Mouse (Mus musculus) stomach, embryonic 16.5 days (tissue): ENCODE results near the gene Prpsap1. TPM values are rescaled to one million over a fixed set of nuclear protein-coding genes. Genes with fewer than 3 reads are reported as not detected.
A peak's percentile ranks its signal among the peaks of the same experiment; 100 is the strongest.
"Not testable (repeated sequence)": the region's sequence is repeated elsewhere in the genome, so short reads cannot be mapped to it uniquely, and the experiment has no call there.

Experiments
- ATAC-seq: fragments of 200-750 bp; cut with Nextera tagmentation; 2 replicates; pipeline ENCODE4 v1.8.0; 2017; ENCODE audit warnings: moderate number of reproducible peaks, moderate TSS enrichment; ENCODE audit not compliant: insufficient read depth, low FRiP score
- H3K27ac ChIP-seq: fragments of 300-500 bp; sonication (generic); 2 replicates; pipeline ENCODE4 v1.5.1; 2014; ENCODE audit warnings: low read length
- H3K27me3 ChIP-seq: fragments of 300-500 bp; sonication (generic); 2 replicates; pipeline ENCODE4 v1.6.1; 2014; ENCODE audit warnings: low read length, control low read depth, mixed read lengths; ENCODE audit not compliant: control insufficient read depth, insufficient read depth
- H3K36me3 ChIP-seq: fragments of 300-500 bp; sonication (generic); 2 replicates; pipeline ENCODE4 v1.6.1; 2014; ENCODE audit warnings: low read length; ENCODE audit not compliant: control insufficient read depth, insufficient read depth
- H3K4me1 ChIP-seq: fragments of 300-500 bp; sonication (generic); 2 replicates; pipeline ENCODE4 v1.6.1; 2014; ENCODE audit warnings: low read length, control low read depth, mixed read lengths; ENCODE audit not compliant: control insufficient read depth, insufficient read depth
- H3K4me2 ChIP-seq: fragments of 300-500 bp; sonication (generic); 2 replicates; pipeline ENCODE4 v1.6.1; 2014; ENCODE audit warnings: low read depth, low read length, mixed read lengths
- H3K4me3 ChIP-seq: fragments of 300-500 bp; sonication (generic); replicated peaks from 2 replicates; pipeline ENCODE4 v1.5.1; 2014; ENCODE audit warnings: mild to moderate bottlenecking, low read length
- H3K9ac ChIP-seq: fragments of 300-500 bp; sonication (generic); 2 replicates; pipeline ENCODE4 v1.6.1; 2014; ENCODE audit warnings: low read length
- H3K9me3 ChIP-seq: fragments of 300-500 bp; sonication (generic); replicated peaks from 2 replicates; pipeline ENCODE4 v1.6.1; 2016; ENCODE audit warnings: low read length, control low read depth; ENCODE audit not compliant: control insufficient read depth
- WGBS: fragments of 180-500 bp; shearing (Covaris S2); extraction: QIAGEN DNeasy Blood & Tissue Kit; methylation state at CpG from one replicate; pipeline ENCODE4 v1.1.7; 2014; 5-methylcytosine and 5-hydroxymethylcytosine counted together
- polyA plus RNA-seq: library from polyadenylated mRNA; unstranded; fragments of >200 nt; fragmentation: Nextera tagmentation; extraction: Ambion mirVana; gene quantifications from 2 replicates; pipeline ENCODE4 v1.2.1, GENCODE M21; 2015

The Prpsap1 gene
- polyA plus RNA-seq, 1 experiment from 2014 or later, result 190 TPM

GRCm38 (mm10) chr11:116431428-116432077 is 62.4 kb downstream of the Prpsap1 start:
- Histone ChIP-seq H3K9ac (peak overlapping the region; percentile 60), H3K27me3 (no peaks in the 10 kb centered on the region), H3K4me3 (no peak overlapping the region), H3K4me1 (peaks cover 40% of the 10 kb centered on the region), H3K4me2 (peak overlapping the region; percentile 45), H3K9me3 (no peaks in the 10 kb centered on the region), H3K27ac (peak overlapping the region; percentile 96), H3K36me3 (no peaks in the 10 kb centered on the region)
- no peak for ATAC-seq
- WGBS, result 35% methylated on average over 11 of the region's 11 CpGs

- Histone ChIP-seq H3K4me2 (peak overlapping the region; percentile 45), H3K27me3 (no peaks in the 10 kb centered on the region), H3K27ac (peak overlapping the region; percentile 96), H3K9ac (peak overlapping the region; percentile 60), H3K4me3 (no peak overlapping the region), H3K4me1 (peaks cover 33% of the 10 kb centered on the region), H3K9me3 (no peaks in the 10 kb centered on the region), H3K36me3 (no peaks in the 10 kb centered on the region)
- no peak for ATAC-seq
- 25% methylated on average over 22 of the region's 22 CpGs for WGBS
Measured at GRCm38 (mm10) chr11:116430723-116431427, 63.1 kb downstream of the Prpsap1 start.

- Histone ChIP-seq H3K4me2 (no peak overlapping the region), H3K9me3 (no peaks in the 10 kb centered on the region), H3K36me3 (no peaks in the 10 kb centered on the region), H3K27ac (peak overlapping the region; percentile 96), H3K4me1 (peaks cover 30% of the 10 kb centered on the region), H3K27me3 (no peaks in the 10 kb centered on the region), H3K9ac (no peak overlapping the region), H3K4me3 (no peak overlapping the region)
- 70% methylated on average over 9 of the region's 9 CpGs for WGBS
- ATAC-seq, result no peak
Measured at GRCm38 (mm10) chr11:116429862-116430613, 64.0 kb downstream of the Prpsap1 start.

- Histone ChIP-seq H3K9me3 (no peaks in the 10 kb centered on the region), H3K9ac (peak overlapping the region; percentile 57), H3K4me1 (peaks cover 30% of the 10 kb centered on the region), H3K27ac (peak overlapping the region; percentile 96), H3K4me2 (peak overlapping the region; percentile 40), H3K4me3 (no peak overlapping the region), H3K36me3 (no peaks in the 10 kb centered on the region), H3K27me3 (no peaks in the 10 kb centered on the region)
- 31% methylated on average over 13 of the region's 13 CpGs for WGBS
- peak; percentile 59 for ATAC-seq
Measured at GRCm38 (mm10) chr11:116428872-116429859, 64.8 kb downstream of the Prpsap1 start.

- Histone ChIP-seq H3K27ac (no peak overlapping the region), H3K27me3 (no peaks in the 10 kb centered on the region), H3K9ac (no peak overlapping the region), H3K4me1 (peaks cover 28% of the 10 kb centered on the region), H3K36me3 (no peaks in the 10 kb centered on the region), H3K9me3 (no peaks in the 10 kb centered on the region), H3K4me3 (no peak overlapping the region), H3K4me2 (no peak overlapping the region)
- 68% methylated on average over 6 of the region's 6 CpGs for WGBS
- no peak for ATAC-seq
Measured at GRCm38 (mm10) chr11:116426852-116427575, 67.0 kb downstream of the Prpsap1 start.

- H3K27ac ChIP-seq, H3K27me3 ChIP-seq, H3K4me3 ChIP-seq, H3K9me3 ChIP-seq, H3K9ac ChIP-seq, H3K4me2 ChIP-seq, ATAC-seq, H3K36me3 ChIP-seq: not testable (repeated sequence)
- WGBS, result 77% methylated on average over 11 of the region's 11 CpGs
- H3K4me1 ChIP-seq, result peaks cover 24% of the 10 kb centered on the region
Measured at GRCm38 (mm10) chr11:116426328-116426727, 67.7 kb downstream of the Prpsap1 start.

GRCm38 (mm10) chr11:116424621-116425407 is 69.2 kb downstream of the Prpsap1 start:
- Histone ChIP-seq H3K27me3 (no peaks in the 10 kb centered on the region), H3K9me3 (no peaks in the 10 kb centered on the region), H3K4me3 (no peak overlapping the region), H3K4me1 (peaks cover 11% of the 10 kb centered on the region), H3K4me2 (no peak overlapping the region), H3K9ac (no peak overlapping the region), H3K36me3 (no peaks in the 10 kb centered on the region), H3K27ac (no peak overlapping the region)
- no peak for ATAC-seq
- WGBS, result 49% methylated on average over 8 of the region's 8 CpGs
